Mouse (Mus musculus): Measurements from ENCODE around the gene Kctd2. TPM values are rescaled to one million over a fixed set of nuclear protein-coding genes. Genes with fewer than 3 reads are reported as not detected.
A peak's percentile ranks its signal among the peaks of the same experiment; 100 is the strongest.

Gene Kctd2
- polyA plus RNA-seq, 1 experiment from 2014 or later, result 1.0 TPM

GRCm38 (mm10) chr11:115429307-115429706, 9.4 kb downstream of the Kctd2 start:
- Histone ChIP-seq H3K9me3 (replicated peaks; ENCODE audit: control insufficient read depth, low read length) (no peaks in the 10 kb centered on the region), H3K4me3 (ENCODE audit: low read depth, low read length) (no peak overlapping the region), H3K27me3 (ENCODE audit: control insufficient read depth, insufficient read depth, low read depth, low read length) (no peaks in the 10 kb centered on the region), H3K27ac (ENCODE audit: low read length) (no peak overlapping the region), H3K4me1 (ENCODE audit: control insufficient read depth, low read depth, low read length) (peaks cover 2% of the 10 kb centered on the region), H3K36me3 (ENCODE audit: control insufficient read depth, insufficient read depth) (no peaks in the 10 kb centered on the region; the same call in 1 of the 2 replicates), H3K4me2 (ENCODE audit: low read depth, low read length) (no peak overlapping the region), H3K9ac (ENCODE audit: low read depth, low read length) (no peak overlapping the region)
- ATAC-seq (ENCODE audit: low read depth), result no peak
- WGBS (ENCODE audit: insufficient replicate concordance), result 67% methylated on average over 7 of the region's 7 CpGs

GRCm38 (mm10) chr11:115430561-115430960, 10.6 kb downstream of the Kctd2 start:
- 79% methylated on average over 6 of the region's 6 CpGs for WGBS (ENCODE audit: insufficient replicate concordance)
- Histone ChIP-seq H3K9ac (ENCODE audit: low read depth, low read length) (no peak overlapping the region), H3K27me3 (ENCODE audit: control insufficient read depth, insufficient read depth, low read depth, low read length) (peaks cover 10% of the 10 kb centered on the region), H3K4me2 (ENCODE audit: low read depth, low read length) (no peak overlapping the region), H3K4me1 (ENCODE audit: control insufficient read depth, low read depth, low read length) (peaks cover 5% of the 10 kb centered on the region), H3K27ac (ENCODE audit: low read length) (no peak overlapping the region), H3K36me3 (ENCODE audit: control insufficient read depth, insufficient read depth) (no peaks in the 10 kb centered on the region; the same call in 1 of the 2 replicates), H3K9me3 (replicated peaks; ENCODE audit: control insufficient read depth, low read length) (no peaks in the 10 kb centered on the region), H3K4me3 (ENCODE audit: low read depth, low read length) (no peak overlapping the region)
- ATAC-seq (ENCODE audit: low read depth), result no peak

- peak overlapping the region; percentile 52 for H3K27ac ChIP-seq (ENCODE audit: low read length)
- H3K4me2 ChIP-seq (ENCODE audit: low read depth, low read length), result no peak overlapping the region
- H3K36me3 ChIP-seq (ENCODE audit: control insufficient read depth, insufficient read depth), result no peaks in the 10 kb centered on the region; the same call in 1 of the 2 replicates
- ATAC-seq (ENCODE audit: low read depth), result peak; percentile 63
- H3K27me3 ChIP-seq (ENCODE audit: control insufficient read depth, insufficient read depth, low read depth, low read length), result peaks cover 19% of the 10 kb centered on the region
- H3K9ac ChIP-seq (ENCODE audit: low read depth, low read length), result no peak overlapping the region
- no peaks in the 10 kb centered on the region for H3K9me3 ChIP-seq (replicated peaks; ENCODE audit: control insufficient read depth, low read length)
- 58% methylated on average over 4 of the region's 4 CpGs for WGBS (ENCODE audit: insufficient replicate concordance)
- no peak overlapping the region for H3K4me3 ChIP-seq (ENCODE audit: low read depth, low read length)
- peaks cover 10% of the 10 kb centered on the region for H3K4me1 ChIP-seq (ENCODE audit: control insufficient read depth, low read depth, low read length)
Observed at GRCm38 (mm10) chr11:115432814-115433213, 12.9 kb downstream of the Kctd2 start.

DNA sequence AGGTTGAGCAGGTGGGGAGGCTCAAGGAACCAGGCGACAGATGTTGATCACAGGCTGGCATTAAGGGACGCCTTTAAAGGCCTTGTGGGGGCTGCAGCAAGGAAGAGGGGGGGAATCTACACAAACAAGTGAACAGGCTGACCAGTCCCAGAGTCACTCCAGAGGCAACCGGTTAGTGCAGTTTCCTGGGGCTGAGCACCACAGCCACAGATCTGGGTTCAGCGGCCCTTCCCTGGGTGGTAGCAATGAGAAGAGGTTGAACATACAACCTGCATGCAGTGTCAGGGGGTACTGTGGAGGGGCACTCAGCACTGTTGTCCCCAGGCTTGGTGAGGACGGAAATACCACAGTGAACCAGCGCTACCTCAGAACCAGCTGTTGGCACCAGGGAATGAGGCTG, 13.4 kb downstream of the Kctd2 start:
- H3K9ac ChIP-seq (ENCODE audit: low read depth, low read length), result no peak overlapping the region
- H3K36me3 ChIP-seq (ENCODE audit: control insufficient read depth, insufficient read depth), result no peaks in the 10 kb centered on the region; the same call in 1 of the 2 replicates
- H3K27me3 ChIP-seq (ENCODE audit: control insufficient read depth, insufficient read depth, low read depth, low read length), result peaks cover 19% of the 10 kb centered on the region
- peak overlapping the region; percentile 23 for H3K27ac ChIP-seq (ENCODE audit: low read length)
- 67% methylated on average over 6 of the region's 6 CpGs for WGBS (ENCODE audit: insufficient replicate concordance)
- H3K4me1 ChIP-seq (ENCODE audit: control insufficient read depth, low read depth, low read length), result peaks cover 8% of the 10 kb centered on the region
- no peak overlapping the region for H3K4me3 ChIP-seq (ENCODE audit: low read depth, low read length)
- H3K4me2 ChIP-seq (ENCODE audit: low read depth, low read length), result no peak overlapping the region
- ATAC-seq (ENCODE audit: low read depth), result no peak
- H3K9me3 ChIP-seq (replicated peaks; ENCODE audit: control insufficient read depth, low read length), result no peaks in the 10 kb centered on the region

GRCm38 (mm10) chr11:115435596-115436337, 15.8 kb downstream of the Kctd2 start:
- H3K36me3 ChIP-seq (ENCODE audit: control insufficient read depth, insufficient read depth), result no peaks in the 10 kb centered on the region; the same call in 1 of the 2 replicates
- peak overlapping the region; percentile 12; the same call in 1 of the 2 replicates for H3K4me3 ChIP-seq (ENCODE audit: low read depth, low read length)
- no peak overlapping the region for H3K27ac ChIP-seq (ENCODE audit: low read length)
- ATAC-seq (ENCODE audit: low read depth), result no peak
- peaks cover 4% of the 10 kb centered on the region; the same call in 1 of the 2 replicates for H3K9me3 ChIP-seq (replicated peaks; ENCODE audit: control insufficient read depth, low read length)
- H3K27me3 ChIP-seq (ENCODE audit: control insufficient read depth, insufficient read depth, low read depth, low read length), result peaks cover 19% of the 10 kb centered on the region
- H3K4me1 ChIP-seq (ENCODE audit: control insufficient read depth, low read depth, low read length), result peaks cover 8% of the 10 kb centered on the region
- 4% methylated on average over 31 of the region's 31 CpGs for WGBS (ENCODE audit: insufficient replicate concordance)
- peak overlapping the region; percentile 28; the same call in 1 of the 2 replicates for H3K9ac ChIP-seq (ENCODE audit: low read depth, low read length)
- peak overlapping the region; percentile 28 for H3K4me2 ChIP-seq (ENCODE audit: low read depth, low read length)

GRCm38 (mm10) chr11:115437571-115438122, 17.7 kb downstream of the Kctd2 start:
- Histone ChIP-seq H3K27me3 (ENCODE audit: control insufficient read depth, insufficient read depth, low read depth, low read length) (peaks cover 19% of the 10 kb centered on the region), H3K4me3 (ENCODE audit: low read depth, low read length) (no peak overlapping the region), H3K4me1 (ENCODE audit: control insufficient read depth, low read depth, low read length) (peaks cover 8% of the 10 kb centered on the region), H3K36me3 (ENCODE audit: control insufficient read depth, insufficient read depth) (no peaks in the 10 kb centered on the region), H3K9ac (ENCODE audit: low read depth, low read length) (no peak overlapping the region), H3K27ac (ENCODE audit: low read length) (no peak overlapping the region), H3K4me2 (ENCODE audit: low read depth, low read length) (no peak overlapping the region), H3K9me3 (replicated peaks; ENCODE audit: control insufficient read depth, low read length) (peaks cover 4% of the 10 kb centered on the region; the same call in 1 of the 2 replicates)
- 49% methylated on average over 5 of the region's 5 CpGs for WGBS (ENCODE audit: insufficient replicate concordance)
- no peak for ATAC-seq (ENCODE audit: low read depth)

DNA sequence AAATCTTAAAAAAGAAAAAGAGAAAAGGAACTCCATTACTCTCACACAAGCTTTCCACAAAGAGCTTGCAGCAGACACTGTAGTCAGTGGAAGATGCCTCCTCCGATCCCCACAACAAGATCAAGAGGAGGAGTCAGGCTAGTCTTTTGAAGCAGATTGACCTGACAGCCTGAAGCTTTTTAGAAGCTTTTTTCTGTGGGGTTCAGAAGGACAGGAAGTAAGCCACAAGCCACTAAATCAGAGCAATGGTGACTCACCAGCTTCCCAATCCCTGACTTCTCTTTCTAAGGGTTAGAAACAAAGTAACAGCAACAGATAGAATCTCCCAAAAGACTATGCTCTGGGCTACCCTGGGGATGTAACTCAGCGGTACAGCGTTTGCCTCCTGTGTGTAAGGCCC, 19.4 kb downstream of the Kctd2 start:
- Histone ChIP-seq H3K4me2 (ENCODE audit: low read depth, low read length) (no peak overlapping the region), H3K27ac (ENCODE audit: low read length) (no peak overlapping the region), H3K9ac (ENCODE audit: low read depth, low read length) (no peak overlapping the region), H3K4me1 (ENCODE audit: control insufficient read depth, low read depth, low read length) (peaks cover 8% of the 10 kb centered on the region), H3K36me3 (ENCODE audit: control insufficient read depth, insufficient read depth) (no peaks in the 10 kb centered on the region), H3K27me3 (ENCODE audit: control insufficient read depth, insufficient read depth, low read depth, low read length) (peaks cover 19% of the 10 kb centered on the region), H3K9me3 (replicated peaks; ENCODE audit: control insufficient read depth, low read length) (peaks cover 4% of the 10 kb centered on the region; the same call in 1 of the 2 replicates), H3K4me3 (ENCODE audit: low read depth, low read length) (no peak overlapping the region)
- WGBS (ENCODE audit: insufficient replicate concordance), result 61% methylated on average over 3 of the region's 3 CpGs
- no peak for ATAC-seq (ENCODE audit: low read depth)

DNA sequence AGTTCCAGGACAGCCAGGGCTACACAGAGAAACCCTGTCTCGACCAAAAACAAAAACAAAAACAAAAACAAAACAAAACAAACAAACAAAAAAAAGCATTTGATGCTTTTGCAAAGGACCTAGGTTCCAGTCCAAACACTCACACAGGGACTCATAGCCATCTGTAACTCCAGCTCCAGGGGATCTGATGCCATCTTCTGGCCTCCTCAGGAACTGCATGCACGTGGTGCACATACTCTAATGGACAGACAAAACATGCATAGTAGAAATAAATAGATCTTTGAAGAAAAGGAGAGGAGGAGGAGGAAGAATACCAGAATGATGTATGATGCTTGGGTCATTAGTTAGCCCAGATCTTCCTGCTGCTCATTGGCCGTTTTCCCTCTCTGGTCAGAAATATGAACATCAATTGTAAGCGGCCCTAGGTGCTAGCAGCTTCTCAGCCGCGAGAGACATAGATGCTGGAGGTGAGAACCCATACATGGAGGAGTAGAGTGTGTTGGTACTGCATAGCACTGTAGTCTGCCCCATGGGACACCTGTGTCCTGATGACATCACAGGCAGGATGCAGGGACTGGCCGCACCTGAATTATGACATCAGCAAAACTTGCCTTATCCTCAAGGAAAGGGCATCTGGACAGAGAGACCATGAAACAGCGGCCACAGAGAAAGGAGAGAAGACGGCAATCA, 20.1 kb downstream of the Kctd2 start, which contains the start of gene Trim80:
Gene Trim80, plus strand, starts transcription at position 640 of the 690 bp plus-strand sequence.
- H3K36me3 ChIP-seq (ENCODE audit: control insufficient read depth, insufficient read depth), result no peaks in the 10 kb centered on the region
- no peak within 1 kb of the TSS for H3K9ac ChIP-seq (ENCODE audit: low read depth, low read length)
- no peak within 1 kb of the TSS for H3K27ac ChIP-seq (ENCODE audit: low read length)
- no peak for ATAC-seq (ENCODE audit: low read depth)
- H3K4me2 ChIP-seq (ENCODE audit: low read depth, low read length), result no peak within 1 kb of the TSS
- WGBS (ENCODE audit: insufficient replicate concordance), result 77% methylated on average over 9 of the region's 9 CpGs
- H3K9me3 ChIP-seq (replicated peaks; ENCODE audit: control insufficient read depth, low read length), result peaks cover 4% of the 10 kb centered on the region; the same call in 1 of the 2 replicates
- H3K4me1 ChIP-seq (ENCODE audit: control insufficient read depth, low read depth, low read length), result peaks cover 8% of the 10 kb centered on the region
- no peak within 1 kb of the TSS for H3K4me3 ChIP-seq (ENCODE audit: low read depth, low read length)
- H3K27me3 ChIP-seq (ENCODE audit: control insufficient read depth, insufficient read depth, low read depth, low read length), result peaks cover 13% of the 10 kb centered on the region
